Mouse (Mus musculus) lung, embryonic 16.5 days (tissue): ENCODE results near the gene Alox15. TPM values are rescaled to one million over a fixed set of nuclear protein-coding genes. Genes with fewer than 3 reads are reported as not detected.
A peak's percentile ranks its signal among the peaks of the same experiment; 100 is the strongest.

ENCODE experiments used
- ATAC-seq: fragments of 200-750 bp; cut with Nextera tagmentation; 2 replicates; pipeline ENCODE4 v1.8.0; 2017; ENCODE audit warnings: low read depth, mild to moderate bottlenecking, moderate library complexity
- H3K27ac ChIP-seq: fragments of 300-500 bp; sonication (generic); 2 replicates; pipeline ENCODE4 v1.5.1; 2014; ENCODE audit warnings: mild to moderate bottlenecking, control low read depth, low read length
- H3K27me3 ChIP-seq: fragments of 300-500 bp; sonication (generic); 2 replicates; pipeline ENCODE4 v1.6.1; 2014; ENCODE audit warnings: low read depth, low read length, mixed read lengths; ENCODE audit not compliant: control insufficient read depth, insufficient read depth
- H3K36me3 ChIP-seq: fragments of 300-500 bp; sonication (generic); 2 replicates; pipeline ENCODE4 v1.6.1; 2014; ENCODE audit warnings: low read length; ENCODE audit not compliant: control insufficient read depth, insufficient read depth
- H3K4me1 ChIP-seq: fragments of 300-500 bp; sonication (generic); replicated peaks from 2 replicates; pipeline ENCODE4 v1.6.1; 2014; ENCODE audit warnings: low read length, mixed read lengths; ENCODE audit not compliant: control insufficient read depth, insufficient read depth
- H3K4me2 ChIP-seq: fragments of 300-500 bp; sonication (generic); 2 replicates; pipeline ENCODE4 v1.6.1; 2014; ENCODE audit warnings: low read depth, low read length, control low read depth
- H3K4me3 ChIP-seq: fragments of 300-500 bp; sonication (generic); 2 replicates; pipeline ENCODE4 v1.5.1; 2014; ENCODE audit warnings: mild to moderate bottlenecking, low read length, control low read depth
- H3K9ac ChIP-seq: fragments of 300-500 bp; sonication (generic); 2 replicates; pipeline ENCODE4 v1.6.1; 2014; ENCODE audit warnings: low read length, control low read depth
- H3K9me3 ChIP-seq: fragments of 300-500 bp; sonication (generic); 2 replicates; pipeline ENCODE4 v1.6.1; 2016; ENCODE audit warnings: low read length; ENCODE audit not compliant: control insufficient read depth
- WGBS: fragments of 180-500 bp; shearing (Covaris S2); extraction: QIAGEN DNeasy Blood & Tissue Kit; methylation state at CpG from one replicate; pipeline ENCODE4 v1.1.7; 2014; 5-methylcytosine and 5-hydroxymethylcytosine counted together
- polyA plus RNA-seq: library from polyadenylated mRNA; unstranded; fragments of >200 nt; fragmentation: Nextera tagmentation; extraction: Ambion mirVana; gene quantifications from 2 replicates; pipeline ENCODE4 v1.2.1, GENCODE M21; 2015

The Alox15 gene
- polyA plus RNA-seq: 0.70 and 0.72 TPM in 2 replicates

- H3K4me1 ChIP-seq: no peaks in the 10 kb centered on the region
- peaks cover 41% of the 10 kb centered on the region for H3K27me3 ChIP-seq
- H3K36me3 ChIP-seq: no peaks in the 10 kb centered on the region
- no peak for ATAC-seq
- 1% methylated on average over 19 of the region's 19 CpGs for WGBS
- no peak within 1 kb of the TSS for H3K27ac ChIP-seq
- peak within 1 kb of the TSS; percentile 26 for H3K4me3 ChIP-seq
- H3K9ac ChIP-seq: no peak within 1 kb of the TSS
- peak within 1 kb of the TSS; percentile 21 for H3K4me2 ChIP-seq
- H3K9me3 ChIP-seq: no peaks in the 10 kb centered on the region
These were observed at the start of gene Alox15 for GRCm38 (mm10) chr11:70351868-70352267. Alox15 (minus strand) TSS chr11:70352031.

GRCm38 (mm10) chr11:70389421-70389820, 37.6 kb upstream of the Alox15 start:
- Histone ChIP-seq H3K4me1 (no peaks in the 10 kb centered on the region), H3K9ac (no peak overlapping the region), H3K4me2 (no peak overlapping the region), H3K36me3 (peaks cover 18% of the 10 kb centered on the region), H3K9me3 (no peaks in the 10 kb centered on the region), H3K27ac (no peak overlapping the region), H3K4me3 (no peak overlapping the region), H3K27me3 (no peaks in the 10 kb centered on the region)
- WGBS: 79% methylated on average over 5 of the region's 5 CpGs
- ATAC-seq: no peak

- no peak overlapping the region for H3K27ac ChIP-seq
- H3K4me2 ChIP-seq: no peak overlapping the region
- peaks cover 6% of the 10 kb centered on the region for H3K36me3 ChIP-seq
- H3K27me3 ChIP-seq: no peaks in the 10 kb centered on the region
- H3K9me3 ChIP-seq: no peaks in the 10 kb centered on the region
- H3K9ac ChIP-seq: no peak overlapping the region
- 81% methylated on average over 5 of the region's 5 CpGs for WGBS
- H3K4me3 ChIP-seq: no peak overlapping the region
- H3K4me1 ChIP-seq: no peaks in the 10 kb centered on the region
- no peak for ATAC-seq
These were observed 35.6 kb upstream of the Alox15 start for GRCm38 (mm10) chr11:70387436-70387835.

- Histone ChIP-seq H3K4me1 (no peaks in the 10 kb centered on the region), H3K27me3 (no peaks in the 10 kb centered on the region), H3K36me3 (no peaks in the 10 kb centered on the region), H3K4me2 (no peak overlapping the region), H3K4me3 (no peak overlapping the region), H3K9me3 (no peaks in the 10 kb centered on the region), H3K27ac (no peak overlapping the region), H3K9ac (no peak overlapping the region)
- no peak for ATAC-seq
- 82% methylated on average over 3 of the region's 3 CpGs for WGBS
These were observed 32.3 kb upstream of the Alox15 start for GRCm38 (mm10) chr11:70384136-70384535.

GRCm38 (mm10) chr11:70381330-70381729, 29.5 kb upstream of the Alox15 start:
- H3K4me3 ChIP-seq: no peak overlapping the region
- no peaks in the 10 kb centered on the region for H3K4me1 ChIP-seq
- no peaks in the 10 kb centered on the region for H3K36me3 ChIP-seq
- H3K27ac ChIP-seq: no peak overlapping the region
- no peak overlapping the region for H3K9ac ChIP-seq
- H3K9me3 ChIP-seq: no peaks in the 10 kb centered on the region
- H3K27me3 ChIP-seq: no peaks in the 10 kb centered on the region; the same call in 1 of the 2 replicates
- no peak for ATAC-seq
- no peak overlapping the region for H3K4me2 ChIP-seq
- 56% methylated on average over 2 of the region's 2 CpGs for WGBS

GRCm38 (mm10) chr11:70380478-70381005, 28.7 kb upstream of the Alox15 start:
- no peak overlapping the region for H3K9ac ChIP-seq
- no peak overlapping the region for H3K27ac ChIP-seq
- no peak overlapping the region for H3K4me3 ChIP-seq
- WGBS: 64% methylated on average over 1 of the region's 1 CpGs
- no peaks in the 10 kb centered on the region for H3K9me3 ChIP-seq
- no peaks in the 10 kb centered on the region for H3K36me3 ChIP-seq
- H3K27me3 ChIP-seq: no peaks in the 10 kb centered on the region; the same call in 1 of the 2 replicates
- H3K4me2 ChIP-seq: no peak overlapping the region
- no peak for ATAC-seq
- no peaks in the 10 kb centered on the region for H3K4me1 ChIP-seq

- Histone ChIP-seq H3K4me2 (no peak overlapping the region), H3K27ac (no peak overlapping the region), H3K9ac (no peak overlapping the region), H3K27me3 (no peaks in the 10 kb centered on the region; the same call in 1 of the 2 replicates), H3K4me3 (no peak overlapping the region), H3K9me3 (no peaks in the 10 kb centered on the region), H3K36me3 (no peaks in the 10 kb centered on the region), H3K4me1 (no peaks in the 10 kb centered on the region)
- ATAC-seq: no peak
- 74% methylated on average over 6 of the region's 6 CpGs for WGBS
These were observed 24.2 kb upstream of the Alox15 start for GRCm38 (mm10) chr11:70376054-70376453.

GRCm38 (mm10) chr11:70374302-70374701, 22.5 kb upstream of the Alox15 start:
- ATAC-seq: no peak
- Histone ChIP-seq H3K27ac (no peak overlapping the region), H3K9ac (no peak overlapping the region), H3K27me3 (no peaks in the 10 kb centered on the region; the same call in 1 of the 2 replicates), H3K4me3 (no peak overlapping the region), H3K4me2 (no peak overlapping the region), H3K36me3 (no peaks in the 10 kb centered on the region), H3K4me1 (no peaks in the 10 kb centered on the region), H3K9me3 (no peaks in the 10 kb centered on the region)
- WGBS: 63% methylated on average over 3 of the region's 3 CpGs

GRCm38 (mm10) chr11:70372849-70373557, 21.2 kb upstream of the Alox15 start:
- H3K36me3 ChIP-seq: no peaks in the 10 kb centered on the region
- no peaks in the 10 kb centered on the region for H3K4me1 ChIP-seq
- no peak overlapping the region for H3K4me3 ChIP-seq
- no peak overlapping the region for H3K9ac ChIP-seq
- H3K27ac ChIP-seq: no peak overlapping the region
- H3K4me2 ChIP-seq: no peak overlapping the region
- no peak for ATAC-seq
- 57% methylated on average over 7 of the region's 7 CpGs for WGBS
- H3K27me3 ChIP-seq: no peaks in the 10 kb centered on the region; the same call in 1 of the 2 replicates
- H3K9me3 ChIP-seq: no peaks in the 10 kb centered on the region
